Mouse (Mus musculus) adrenal gland, adult 10 weeks (tissue): ENCODE results near the gene Syt3. TPM values are rescaled to one million over a fixed set of nuclear protein-coding genes. Genes with fewer than 3 reads are reported as not detected.

Experiments
- polyA plus RNA-seq: library from polyadenylated mRNA; stranded (reverse); fragments of 350-450 nt; fragmentation: Illumina TruSeq; extraction: RNeasy Lipid Tissue Mini Kit (QIAGEN cat#74804); gene quantifications from one replicate; pipeline ENCODE4 v1.2.3, GENCODE M21; 2014; ENCODE audit warnings: low read depth, low replicate concordance

Syt3 gene
- not detected for polyA plus RNA-seq

GRCm38 (mm10) chr7:44383980-44384715, at the start of gene Syt3:
TSS of gene Syt3 (plus strand) at chr7:44384102.

GRCm38 (mm10) chr7:44385720-44386119, 1.8 kb downstream of the Syt3 start, which contains the start of gene 1700008O03Rik:
TSS of gene 1700008O03Rik (minus strand) at chr7:44385820.

GRCm38 (mm10) chr7:44428968-44429521, 45.1 kb downstream of the Syt3 start, which contains the start of gene Lrrc4b:
TSS of gene Lrrc4b (plus strand) at chr7:44429018.

Other genes with a start within 250 kb of the Syt3 start
- not detected for gene Klk1b16, start 247.3 kb upstream of the Syt3 start, polyA plus RNA-seq
- gene Klk1b24, start 195.9 kb upstream of the Syt3 start, polyA plus RNA-seq = not detected
- gene Klk1b3, start 185.9 kb upstream of the Syt3 start, polyA plus RNA-seq = not detected
- not detected for gene Klk1b4, start 176.7 kb upstream of the Syt3 start, polyA plus RNA-seq
- not detected for gene Klk1b5, start 168.2 kb upstream of the Syt3 start, polyA plus RNA-seq
- not detected for gene Klk1, start 158.7 kb upstream of the Syt3 start, polyA plus RNA-seq
- not detected for gene Gm36864, start 147.9 kb upstream of the Syt3 start, polyA plus RNA-seq
- not detected for gene 1700028J19Rik, start 137.4 kb upstream of the Syt3 start, polyA plus RNA-seq
- 57.7 TPM for gene 2410002F23Rik, start 137.4 kb upstream of the Syt3 start, polyA plus RNA-seq
- not detected for gene Acp4, start 126.7 kb upstream of the Syt3 start, polyA plus RNA-seq
- gene Gm15517, start 122.7 kb upstream of the Syt3 start, polyA plus RNA-seq = not detected
- 3.7 TPM for gene Clec11a, start 77.2 kb upstream of the Syt3 start, polyA plus RNA-seq
- gene Shank1, start 73.8 kb upstream of the Syt3 start, polyA plus RNA-seq = 0.12 TPM
- not detected for gene 1700008O03Rik, start 1.7 kb downstream of the Syt3 start, polyA plus RNA-seq
- 0.35 TPM for gene Lrrc4b, start 44.9 kb downstream of the Syt3 start, polyA plus RNA-seq
- gene Aspdh, start 81.3 kb downstream of the Syt3 start, polyA plus RNA-seq = not detected
- 1.7 TPM for gene Josd2, start 83.9 kb downstream of the Syt3 start, polyA plus RNA-seq
- 1.6 TPM for gene Emc10, start 112.4 kb downstream of the Syt3 start, polyA plus RNA-seq
- not detected for gene Fam71e1, start 112.5 kb downstream of the Syt3 start, polyA plus RNA-seq
- gene Mybpc2, start 140.6 kb downstream of the Syt3 start, polyA plus RNA-seq = 1.4 TPM
- not detected for gene Spib, start 148.0 kb downstream of the Syt3 start, polyA plus RNA-seq
- gene Pold1, start 164.7 kb downstream of the Syt3 start, polyA plus RNA-seq = not detected
- gene Nr1h2, start 169.8 kb downstream of the Syt3 start, polyA plus RNA-seq = 3.0 TPM
- not detected for gene Napsa, start 188.3 kb downstream of the Syt3 start, polyA plus RNA-seq
- 1.1 TPM for gene Kcnc3, start 206.6 kb downstream of the Syt3 start, polyA plus RNA-seq